Mouse (Mus musculus) megakaryocyte, embryonic 14.5 days (primary cell): ENCODE measurements around the gene Cldn9.

ENCODE experiments used
- FLI1 ChIP-seq: IDR thresholded peaks from 2 replicates; pipeline ENCODE4 v1.6.1; 2012; ENCODE audit warnings: low read length, inconsistent platforms, mixed read lengths
- GATA1 ChIP-seq: IDR thresholded peaks from 3 replicates; pipeline ENCODE4 v1.6.1; 2012; ENCODE audit warnings: mixed read lengths, low read length, inconsistent platforms, borderline replicate concordance

DNA sequence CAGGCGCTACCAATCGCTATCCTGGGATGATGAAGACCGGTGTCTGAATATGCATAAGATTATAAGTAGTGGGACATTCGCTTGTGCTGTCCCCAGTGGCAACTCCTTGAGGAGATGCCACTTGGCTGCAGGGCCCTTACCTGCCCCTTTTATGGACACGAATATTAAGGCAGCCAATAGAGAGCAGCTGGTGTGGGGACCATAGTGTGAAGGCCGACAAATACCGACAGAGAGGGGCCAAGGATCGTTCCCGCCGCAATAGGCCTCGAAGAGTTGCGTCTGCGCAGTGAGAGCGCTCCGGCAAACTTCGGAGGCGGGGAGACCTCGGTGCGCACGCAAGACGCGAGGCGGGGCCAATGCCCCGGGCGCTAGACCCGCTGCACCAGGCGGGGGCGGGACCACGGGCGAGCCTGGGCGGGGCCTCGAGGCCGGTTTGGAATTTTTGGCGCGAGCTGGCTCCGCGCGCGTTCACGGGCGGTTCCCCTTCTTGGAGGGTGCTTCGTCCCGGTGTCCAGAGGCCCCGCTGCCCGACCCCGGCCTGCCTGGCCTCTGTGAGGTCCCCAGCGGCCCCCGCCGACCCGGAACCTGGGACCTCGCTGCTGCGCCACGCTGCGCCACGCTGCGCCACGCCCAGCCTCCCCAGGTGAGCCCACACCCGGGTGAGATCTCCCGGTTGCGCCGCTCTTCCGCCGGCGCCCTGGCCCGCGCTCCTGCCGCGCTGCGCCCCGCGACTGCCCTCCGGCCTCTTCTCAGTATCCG, 42.4 kb upstream of the Cldn9 start, which contains the start of gene Pkmyt1:
- TF ChIP-seq FLI1 (no peak), GATA1 (no peak)
